Mouse (Mus musculus) lung, adult 2 months (tissue): ENCODE results near the gene Ublcp1.

Experiments used
- CTCF ChIP-seq: fragments of 200-500 bp; IDR thresholded peaks from 2 replicates; pipeline ENCODE4 v1.5.1; 2011; ENCODE audit warnings: mild to moderate bottlenecking, low read length, control low read depth; ENCODE audit not compliant: insufficient read depth
- POLR2A ChIP-seq: fragments of 200-500 bp; IDR thresholded peaks from 2 replicates; pipeline ENCODE4 v1.6.1; 2011; ENCODE audit warnings: low read depth, mild to moderate bottlenecking, control low read depth, low read length, borderline replicate concordance; ENCODE audit errors: extremely low read depth

DNA sequence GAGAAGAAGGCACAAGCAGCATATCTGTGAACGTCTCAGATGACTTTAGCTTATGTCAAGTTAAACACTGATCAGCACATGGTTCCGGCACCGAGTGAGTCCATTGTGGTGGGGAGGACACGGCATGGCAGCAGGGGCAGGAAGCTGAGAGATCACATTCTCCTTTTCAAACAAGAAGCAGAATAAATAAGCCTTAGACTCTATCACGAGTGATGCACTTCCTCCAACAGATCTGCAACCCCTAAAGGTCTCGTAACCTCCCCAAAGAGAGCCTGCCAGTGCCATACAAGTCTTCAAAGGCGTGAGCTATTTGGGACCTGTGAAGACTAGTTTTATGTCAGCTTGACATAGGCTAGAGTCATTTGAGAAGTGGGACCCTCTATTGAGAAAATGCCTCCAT is 30.7 kb upstream of the Ublcp1 start:
- TF ChIP-seq POLR2A = no peak
- no peak for TF ChIP-seq CTCF
